Mouse (Mus musculus) cerebellum, adult 2 months (tissue): Measurements from ENCODE around the gene Dcaf17.

Experiments
- CTCF ChIP-seq: fragments of 200-500 bp; IDR thresholded peaks from 2 replicates; pipeline ENCODE4 v1.5.1; 2011; ENCODE audit warnings: low read depth, mild to moderate bottlenecking, control low read depth, low read length, moderate library complexity, borderline replicate concordance; ENCODE audit not compliant: insufficient read depth
- POLR2A ChIP-seq: fragments of 200-500 bp; IDR thresholded peaks from 2 replicates; pipeline ENCODE4 v1.6.1; 2011; ENCODE audit warnings: low read length, control low read depth, borderline replicate concordance; ENCODE audit not compliant: insufficient read depth

GRCm38 (mm10) chr2:71134041-71134505, 78.9 kb downstream of the Dcaf17 start:
- no peak for TF ChIP-seq CTCF
- no peak for TF ChIP-seq POLR2A
